Mouse (Mus musculus) C2C12 (cell line): ENCODE data around the gene Rnf7. TPM values are rescaled to one million over a fixed set of nuclear protein-coding genes. Genes with fewer than 3 reads are reported as not detected.

Source experiments
- H3K27me3 ChIP-seq: one replicate; pipeline ENCODE4 v1.6.1; 2011; ENCODE audit not compliant: control insufficient read depth, insufficient read depth, insufficient read length
- H3K36me3 ChIP-seq: one replicate; pipeline ENCODE4 v1.6.1; 2011; ENCODE audit not compliant: control insufficient read depth, insufficient read depth
- H3K4me3 ChIP-seq: one replicate; pipeline ENCODE4 v1.5.1; 2011; ENCODE audit warnings: mild to moderate bottlenecking, control low read depth; ENCODE audit not compliant: poor library complexity, insufficient read depth, severe bottlenecking
- H3K79me2 ChIP-seq: one replicate; pipeline ENCODE4 v1.6.1; 2011; ENCODE audit not compliant: control insufficient read depth, insufficient read depth
- H3K79me3 ChIP-seq: one replicate; pipeline ENCODE4 v1.6.1; 2011; ENCODE audit warnings: low read depth, control low read depth
- H3ac ChIP-seq: one replicate; pipeline ENCODE3; 2011; ENCODE audit warnings: low read depth; ENCODE audit not compliant: control insufficient read depth, insufficient read length
- CEBPB ChIP-seq: IDR thresholded peaks from one replicate; pipeline ENCODE4 v1.6.1; 2011; ENCODE audit warnings: low read depth, mild to moderate bottlenecking, control low read depth, moderate library complexity
- CTCF ChIP-seq: IDR thresholded peaks from one replicate; pipeline ENCODE4 v1.5.1; 2011; ENCODE audit not compliant: control insufficient read depth, insufficient read depth, insufficient read length
- FOSL1 ChIP-seq: IDR thresholded peaks from one replicate; pipeline ENCODE4 v1.8.0; 2011; ENCODE audit warnings: mild to moderate bottlenecking, low read length; ENCODE audit not compliant: poor library complexity, insufficient read depth, severe bottlenecking
- MAX ChIP-seq: IDR thresholded peaks from one replicate; pipeline ENCODE4 v1.6.1; 2011; ENCODE audit warnings: mild to moderate bottlenecking, control low read depth
- MYOD1 ChIP-seq: IDR thresholded peaks from one replicate; pipeline ENCODE4 v1.6.1; 2011; ENCODE audit warnings: low read depth; ENCODE audit not compliant: control insufficient read depth, insufficient read length
- MYOG ChIP-seq: IDR thresholded peaks from one replicate; pipeline ENCODE4 v1.6.1; 2011; ENCODE audit not compliant: control insufficient read depth, insufficient read length; ENCODE audit errors: extremely low read depth
- USF1 ChIP-seq: IDR thresholded peaks from one replicate; pipeline ENCODE4 v1.6.1; 2011; ENCODE audit warnings: low read depth, mild to moderate bottlenecking, control low read depth, moderate library complexity
- polyA plus RNA-seq: library from polyadenylated mRNA; unstranded; fragments of >200 nt; fragmentation: generic; extraction: Trizol; gene quantifications from one replicate; pipeline ENCODE4 v1.2.1, GENCODE M21; 2012; ENCODE audit warnings: missing spikeins

Rnf7 gene
- polyA plus RNA-seq, 1 experiment, result 121 TPM

DNA sequence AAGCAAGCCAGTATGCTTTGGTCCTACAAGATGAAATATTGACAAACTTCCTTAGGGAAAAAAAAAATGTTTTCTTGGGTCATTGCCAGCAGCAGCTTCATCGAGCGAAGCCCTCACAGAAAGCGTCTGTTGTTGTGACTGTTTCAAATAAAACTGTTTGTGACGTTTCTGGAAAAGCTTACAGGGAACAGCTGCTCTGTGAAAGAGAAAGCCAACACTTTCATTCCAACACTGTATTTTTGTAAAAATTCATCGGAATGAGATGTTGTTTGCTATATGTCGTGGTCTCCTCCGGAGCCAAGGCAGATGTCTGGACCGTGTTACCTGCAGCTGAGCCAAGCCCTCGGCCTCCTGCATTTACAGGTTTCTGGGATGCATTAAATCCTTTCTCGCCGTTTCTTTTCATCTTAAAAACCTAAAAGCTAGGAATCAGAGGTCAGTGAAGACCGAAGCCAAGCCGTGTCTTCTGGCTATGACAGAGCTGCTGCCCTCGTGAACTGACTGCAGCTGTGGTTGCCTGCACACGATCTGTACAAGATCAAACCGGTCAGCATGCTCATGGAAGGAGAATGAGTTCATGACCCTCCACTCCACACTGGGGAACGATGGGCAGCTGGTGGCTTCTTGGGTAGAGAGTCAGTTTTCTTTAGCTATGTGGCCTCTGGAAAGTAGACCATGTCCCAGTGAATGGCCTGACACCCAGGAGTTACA lies 50.0 kb downstream of the Rnf7 start:
- H3K79me2 ChIP-seq, result no peaks in the 10 kb centered on the region
- H3ac ChIP-seq, result no peak overlapping the region
- no peak overlapping the region for H3K4me3 ChIP-seq
- no peaks in the 10 kb centered on the region for H3K36me3 ChIP-seq
- TF ChIP-seq FOSL1, result no peak
- no peak for TF ChIP-seq MYOD1
- no peak for TF ChIP-seq MAX
- no peaks in the 10 kb centered on the region for H3K27me3 ChIP-seq
- H3K79me3 ChIP-seq, result no peaks in the 10 kb centered on the region

DNA sequence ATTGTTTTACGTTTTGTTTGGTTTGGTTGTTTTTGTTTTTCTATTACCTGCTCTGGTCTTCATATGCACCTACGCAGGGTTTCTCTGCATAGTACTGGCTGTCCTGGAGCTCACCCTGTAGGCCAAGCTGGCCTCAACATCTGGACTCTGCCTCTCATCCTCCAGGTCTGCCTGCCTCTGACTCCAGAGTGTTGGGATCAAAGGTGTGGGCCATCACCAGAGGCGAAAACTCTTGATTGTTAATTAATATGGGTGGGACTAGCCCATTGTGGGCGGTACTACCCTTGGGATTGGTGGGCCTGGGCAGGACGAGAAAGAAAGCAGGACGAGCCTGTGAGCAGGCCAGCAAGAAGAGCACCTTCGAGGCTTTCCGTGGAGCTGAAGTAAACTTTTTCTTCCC lies 54.4 kb downstream of the Rnf7 start:
- no peak overlapping the region for H3K4me3 ChIP-seq
- no peaks in the 10 kb centered on the region for H3K79me2 ChIP-seq

More for the DNA sequence above, 54.4 kb downstream of the Rnf7 start:
- no peaks in the 10 kb centered on the region for H3K79me3 ChIP-seq
- no peak for TF ChIP-seq USF1
- TF ChIP-seq MYOD1, result no peak
- no peak for TF ChIP-seq FOSL1
- TF ChIP-seq MYOG, result no peak
- TF ChIP-seq MAX, result no peak
- no peak for TF ChIP-seq CTCF
- no peak for TF ChIP-seq CEBPB
- H3ac ChIP-seq, result no peak overlapping the region
- no peaks in the 10 kb centered on the region for H3K27me3 ChIP-seq
- H3K36me3 ChIP-seq, result no peaks in the 10 kb centered on the region

Other genes starting within 250 kb of the Rnf7 start
- gene Atp1b3, start 114.2 kb downstream of the Rnf7 start, polyA plus RNA-seq, result 102 TPM
- gene Gm28729, start 46.6 kb upstream of the Rnf7 start, polyA plus RNA-seq, result not detected
- 1.5 TPM for gene Rasa2, start 152.9 kb upstream of the Rnf7 start, polyA plus RNA-seq